Mouse (Mus musculus) spleen, postnatal 14 days (tissue): ENCODE results near the gene Clec18a.
"Not testable (repeated sequence)": the region's sequence is repeated elsewhere in the genome, so short reads cannot be mapped to it uniquely, and the experiment has no call there.

Experiments
- DNase-seq, 2 experiments: peaks; one replicate each; pipeline ENCODE4 v3.0.0; 2021 to 2022; ENCODE audit warnings: low spot score in 2 of 2

Gene Clec18a

GRCm38 (mm10) chr8:111056158-111056663 lies 36.0 kb downstream of the Clec18a start, which contains the start of gene Exosc6:
Gene Exosc6 (plus strand): TSS chr8:111056339.
- peak; percentile 79 to 88 for DNase-seq

GRCm38 (mm10) chr8:111055661-111056060 lies 36.6 kb downstream of the Clec18a start:
- DNase-seq, result no peak

GRCm38 (mm10) chr8:111055031-111055634 lies 37.1 kb downstream of the Clec18a start:
- no peak for DNase-seq

- no peak for DNase-seq
Observed at GRCm38 (mm10) chr8:111053827-111054518, 38.3 kb downstream of the Clec18a start.

GRCm38 (mm10) chr8:111049106-111049505 lies 43.1 kb downstream of the Clec18a start:
- no peak for DNase-seq

- no peak for DNase-seq
Observed at GRCm38 (mm10) chr8:111048694-111049093, 43.5 kb downstream of the Clec18a start.

GRCm38 (mm10) chr8:111044003-111044734 lies 48.1 kb downstream of the Clec18a start:
- no peak for DNase-seq

GRCm38 (mm10) chr8:111042546-111042945 lies 49.7 kb downstream of the Clec18a start:
- DNase-seq, result no peak

- DNase-seq, result no peak
Observed at GRCm38 (mm10) chr8:111036591-111036990, 55.6 kb downstream of the Clec18a start.

GRCm38 (mm10) chr8:111034276-111034675 lies 58.0 kb downstream of the Clec18a start:
- peak in 1 of 2 experiments; percentile 29 for DNase-seq

GRCm38 (mm10) chr8:111033482-111034215 lies 58.6 kb downstream of the Clec18a start:
- DNase-seq, result peak; percentile 84 to 93

GRCm38 (mm10) chr8:111032916-111033315 lies 59.3 kb downstream of the Clec18a start, which contains the start of gene Aars:
Gene Aars (plus strand): TSS chr8:111033144.
- no peak for DNase-seq

GRCm38 (mm10) chr8:111031572-111031971 lies 60.7 kb downstream of the Clec18a start, which contains the start of gene Ddx19b:
Gene Ddx19b (minus strand): TSS chr8:111031751.
- no peak for DNase-seq

GRCm38 (mm10) chr8:111030045-111030444 lies 62.2 kb downstream of the Clec18a start:
- DNase-seq, result no peak

GRCm38 (mm10) chr8:111029589-111029988 lies 62.6 kb downstream of the Clec18a start:
- no peak for DNase-seq

GRCm38 (mm10) chr8:111027391-111027937 lies 64.8 kb downstream of the Clec18a start:
- DNase-seq, result peak; percentile 70 to 77

GRCm38 (mm10) chr8:111026609-111027008 lies 65.6 kb downstream of the Clec18a start:
- not testable (repeated sequence) for DNase-seq

GRCm38 (mm10) chr8:111010230-111010991 lies 81.8 kb downstream of the Clec18a start:
- DNase-seq, result not testable (repeated sequence)
